Mouse (Mus musculus) kidney, adult 2 months (tissue): Measurements from ENCODE around the gene Per1. TPM values are rescaled to one million over a fixed set of nuclear protein-coding genes. Genes with fewer than 3 reads are reported as not detected.
A peak's percentile ranks its signal among the peaks of the same experiment; 100 is the strongest.

Experiments used
- DNase-seq: peaks from one replicate; pipeline ENCODE4 v3.0.0; 2021
- H3K27ac ChIP-seq: fragments of 200-500 bp; 2 replicates; pipeline ENCODE4 v1.5.1; 2012; ENCODE audit warnings: low read depth, low read length, control low read depth, inconsistent platforms; ENCODE audit not compliant: insufficient read depth
- H3K27me3 ChIP-seq: fragments of 200-500 bp; replicated peaks from 2 replicates; pipeline ENCODE4 v1.6.1; 2012; ENCODE audit warnings: mild to moderate bottlenecking, moderate library complexity, low read length, inconsistent platforms; ENCODE audit not compliant: control insufficient read depth, insufficient read depth
- H3K36me3 ChIP-seq: fragments of 200-500 bp; 2 replicates; pipeline ENCODE4 v1.6.1; 2012; ENCODE audit warnings: mild to moderate bottlenecking, moderate library complexity, low read length, inconsistent platforms; ENCODE audit not compliant: control insufficient read depth, insufficient read depth
- H3K4me1 ChIP-seq: fragments of 200-500 bp; 2 replicates; pipeline ENCODE4 v1.6.1; 2011; ENCODE audit warnings: low read length; ENCODE audit not compliant: control insufficient read depth, insufficient read depth
- H3K4me3 ChIP-seq: fragments of 200-500 bp; 2 replicates; pipeline ENCODE4 v1.5.1; 2011; ENCODE audit warnings: mild to moderate bottlenecking, low read depth, low read length, control low read depth; ENCODE audit not compliant: insufficient read depth
- CTCF ChIP-seq: fragments of 200-500 bp; conservative IDR thresholded peaks from 2 replicates; pipeline ENCODE4 v1.5.1; 2011; ENCODE audit warnings: low read depth, mild to moderate bottlenecking, control low read depth, low read length, moderate library complexity, mixed read lengths; ENCODE audit not compliant: insufficient read depth, insufficient read length
- POLR2A ChIP-seq: fragments of 200-500 bp; IDR thresholded peaks from one replicate; pipeline ENCODE4 v1.6.1; 2011; ENCODE audit warnings: low read depth, low read length, control low read depth
- WGBS: fragments of 180-500 bp; shearing (Covaris S2); methylation state at CpG from one replicate; pipeline ENCODE4 v1.1.7; 2018; 5-methylcytosine and 5-hydroxymethylcytosine counted together
- polyA plus RNA-seq: library from polyadenylated mRNA; depleted of rRNA; stranded (reverse); fragments of >200 nt; gene quantifications from 2 replicates; pipeline ENCODE4 v1.2.3, GENCODE M21; 2012

Gene Per1
- polyA plus RNA-seq, 1 experiment: 13.5 TPM

DNA sequence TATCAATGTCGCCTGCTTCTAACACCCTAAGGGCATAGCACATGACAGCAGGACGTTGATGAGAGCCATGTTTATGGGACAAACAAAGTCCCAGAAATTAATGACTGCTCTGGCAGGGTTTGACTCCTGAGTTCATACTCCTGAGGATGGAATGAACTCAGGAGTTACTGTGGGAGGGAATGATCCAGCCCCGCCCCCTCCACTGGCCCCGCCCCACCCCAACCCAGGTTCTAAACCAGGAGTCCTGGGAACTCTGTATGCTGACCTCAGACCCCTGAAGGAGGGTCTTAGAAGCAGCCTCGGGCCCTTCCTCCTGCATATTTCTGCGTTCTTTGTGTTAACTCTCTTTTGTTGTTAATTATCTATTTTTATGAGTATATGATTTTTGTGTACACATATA is 9.4 kb upstream of the Per1 start:
- 55% methylated on average over 6 of the region's 6 CpGs for WGBS
- TF ChIP-seq CTCF (no peak), POLR2A (no peak)
- H3K36me3 ChIP-seq: no peaks in the 10 kb centered on the region
- no peak overlapping the region for H3K4me3 ChIP-seq
- H3K27me3 ChIP-seq: no peaks in the 10 kb centered on the region
- no peak for DNase-seq
- peaks cover 6% of the 10 kb centered on the region for H3K4me1 ChIP-seq
- H3K27ac ChIP-seq: no peak overlapping the region

DNA sequence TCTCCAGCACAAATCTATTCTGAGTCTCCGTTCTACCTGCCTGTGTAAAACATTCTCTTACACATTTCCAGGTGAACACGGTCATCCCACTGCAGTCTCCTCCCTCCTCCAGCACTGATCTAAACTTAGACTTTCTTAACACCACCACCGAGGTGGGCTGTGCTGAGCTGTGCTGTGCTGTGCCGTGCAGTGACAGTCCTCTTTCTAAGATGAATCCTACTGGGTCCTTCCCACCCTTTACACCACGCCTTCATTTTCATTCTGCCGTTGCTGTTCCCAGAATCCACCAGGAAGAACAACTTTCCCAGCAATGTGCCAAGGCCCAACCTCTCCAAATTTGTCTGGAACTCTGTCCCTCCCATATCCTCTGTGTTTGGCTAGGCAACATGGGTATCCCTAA is 8.6 kb upstream of the Per1 start:
- no peaks in the 10 kb centered on the region for H3K36me3 ChIP-seq
- H3K4me3 ChIP-seq: no peak overlapping the region
- no peak for DNase-seq
- TF ChIP-seq CTCF (no peak), POLR2A (no peak)
- H3K27me3 ChIP-seq: no peaks in the 10 kb centered on the region
- no peak overlapping the region for H3K27ac ChIP-seq
- 57% methylated on average over 6 of the region's 6 CpGs for WGBS
- peaks cover 6% of the 10 kb centered on the region for H3K4me1 ChIP-seq

DNA sequence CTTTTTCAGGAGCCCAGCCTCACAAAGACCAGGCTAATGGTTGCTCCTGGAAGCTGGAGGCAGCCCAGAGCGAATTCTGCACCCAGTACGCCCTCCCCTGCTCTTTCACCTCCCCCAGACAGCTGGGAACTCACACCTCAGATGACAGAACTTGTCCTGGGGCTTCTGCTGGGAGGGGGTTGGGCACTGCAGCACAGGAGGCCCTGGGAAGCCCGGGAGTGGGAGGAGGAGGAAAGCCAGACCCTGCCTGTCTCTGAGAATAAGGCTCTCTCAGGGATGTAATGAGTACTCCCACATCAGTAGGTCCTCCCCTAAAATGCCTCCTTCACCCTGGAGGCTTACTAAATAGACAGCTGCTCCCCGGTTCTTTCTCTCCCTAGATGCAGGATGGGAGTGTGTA is 7.9 kb upstream of the Per1 start:
- peaks cover 6% of the 10 kb centered on the region for H3K4me1 ChIP-seq
- no peak overlapping the region for H3K27ac ChIP-seq
- TF ChIP-seq CTCF: no peak
- no peak for TF ChIP-seq POLR2A
- 65% methylated on average over 4 of the region's 4 CpGs for WGBS
- H3K27me3 ChIP-seq: no peaks in the 10 kb centered on the region
- no peak overlapping the region for H3K4me3 ChIP-seq
- no peaks in the 10 kb centered on the region for H3K36me3 ChIP-seq
- no peak for DNase-seq

DNA sequence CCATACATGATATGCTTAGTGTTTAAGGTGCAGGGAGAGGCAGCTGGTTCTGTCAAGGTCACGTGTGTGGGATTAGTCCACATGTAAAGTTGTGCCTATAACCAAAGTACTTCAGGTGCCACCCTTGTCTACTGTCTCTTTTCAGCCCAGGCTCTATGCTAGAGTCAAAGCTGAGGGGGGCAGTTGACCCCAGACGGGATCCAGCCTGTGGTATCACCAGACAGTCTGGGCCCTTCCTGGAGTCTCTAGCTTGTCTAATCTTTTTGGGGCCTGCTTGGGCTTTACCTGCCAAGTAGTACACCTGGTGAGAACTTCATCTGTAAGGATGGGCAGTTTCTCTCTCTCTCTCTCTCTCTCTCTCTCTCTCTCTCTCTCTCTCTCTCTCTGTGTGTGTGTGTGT is 7.4 kb upstream of the Per1 start:
- 90% methylated on average over 2 of the region's 2 CpGs for WGBS
- no peak for DNase-seq
- H3K36me3 ChIP-seq: no peaks in the 10 kb centered on the region

GRCm38 (mm10) chr11:69088103-69088855 is 6.7 kb upstream of the Per1 start, which contains the start of gene Vamp2:
Gene Vamp2, plus strand, starts transcription at chr11:69088490.
- TF ChIP-seq CTCF (no peak), POLR2A (no peak)
- no peaks in the 10 kb centered on the region for H3K27me3 ChIP-seq
- peak within 1 kb of the TSS; percentile 98 for H3K4me3 ChIP-seq
- peaks cover 11% of the 10 kb centered on the region for H3K4me1 ChIP-seq
- 1% methylated on average over 67 of the region's 67 CpGs for WGBS
- peak; percentile 92 for DNase-seq
- H3K36me3 ChIP-seq: no peaks in the 10 kb centered on the region
- peak within 1 kb of the TSS; percentile 98 for H3K27ac ChIP-seq

More for the DNA sequence above, 7.4 kb upstream of the Per1 start:
- peaks cover 7% of the 10 kb centered on the region for H3K4me1 ChIP-seq
- TF ChIP-seq CTCF (no peak), POLR2A (no peak)
- no peak overlapping the region for H3K27ac ChIP-seq
- no peak overlapping the region for H3K4me3 ChIP-seq
- no peaks in the 10 kb centered on the region for H3K27me3 ChIP-seq

- peaks cover 11% of the 10 kb centered on the region for H3K4me1 ChIP-seq
- H3K27ac ChIP-seq: peak overlapping the region; percentile 98
- WGBS: 7% methylated on average over 25 of the region's 25 CpGs
- no peaks in the 10 kb centered on the region for H3K27me3 ChIP-seq
- no peaks in the 10 kb centered on the region for H3K36me3 ChIP-seq
- peak; percentile 47 for DNase-seq
- no peak for TF ChIP-seq POLR2A
- no peak for TF ChIP-seq CTCF
- peak overlapping the region; percentile 98 for H3K4me3 ChIP-seq
Observed at GRCm38 (mm10) chr11:69088856-69089615, 6.0 kb upstream of the Per1 start.
